Mouse (Mus musculus): ENCODE data around the gene Slc16a12. TPM values are rescaled to one million over a fixed set of nuclear protein-coding genes. Genes with fewer than 3 reads are reported as not detected.
A peak's percentile ranks its signal among the peaks of the same experiment; 100 is the strongest.

The Slc16a12 gene
- polyA plus RNA-seq, 1 experiment from 2014 or later, result 0.74 TPM

DNA sequence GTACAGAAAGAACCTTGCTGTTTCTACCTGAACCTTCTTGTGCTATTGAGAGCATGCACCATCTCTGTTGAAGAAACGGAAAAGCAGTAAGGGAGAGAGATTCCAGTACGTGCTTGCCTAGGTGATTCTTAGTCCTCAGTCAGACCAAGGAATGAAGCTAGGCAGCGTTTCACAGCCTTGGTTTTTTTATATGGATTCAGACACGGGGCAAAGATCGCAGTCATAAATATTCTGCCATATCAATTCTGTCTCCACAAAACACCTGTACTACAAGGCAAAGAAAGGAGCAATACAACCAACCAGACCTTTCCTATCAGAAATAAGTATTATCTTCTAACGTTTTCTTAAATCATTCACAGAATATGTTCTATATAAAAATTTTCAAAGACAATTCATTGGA is 55.7 kb downstream of the Slc16a12 start:
- ATAC-seq (ENCODE audit: low FRiP score, low TSS enrichment) (no peak), DNase-seq (ENCODE audit: low spot score) (no peak)
- TF ChIP-seq EP300 (optimal IDR thresholded peaks at IDR 0.05), result no peak
- TF ChIP-seq CTCF (IDR thresholded peaks at IDR 0.05; ENCODE audit: low read depth), result no peak
- no peaks in the 10 kb centered on the region for H3K9me3 ChIP-seq (ENCODE audit: control insufficient read depth, low read length)
- H3K4me1 ChIP-seq (replicated peaks; ENCODE audit: control insufficient read depth, insufficient read depth), result no peaks in the 10 kb centered on the region
- no peaks in the 10 kb centered on the region for H3K27me3 ChIP-seq (ENCODE audit: control insufficient read depth, insufficient read depth, low read length)
- H3K4me3 ChIP-seq (ENCODE audit: low read depth, low read length), result no peak overlapping the region
- no peak overlapping the region for H3K9ac ChIP-seq (ENCODE audit: low read length)
- H3K27ac ChIP-seq (replicated peaks), result no peak overlapping the region
- WGBS, result 64% methylated on average over 6 of the region's 6 CpGs
- H3K4me2 ChIP-seq (replicated peaks; ENCODE audit: low read depth), result no peak overlapping the region
- H3K36me3 ChIP-seq (ENCODE audit: control insufficient read depth, insufficient read depth, low read length), result no peaks in the 10 kb centered on the region

DNA sequence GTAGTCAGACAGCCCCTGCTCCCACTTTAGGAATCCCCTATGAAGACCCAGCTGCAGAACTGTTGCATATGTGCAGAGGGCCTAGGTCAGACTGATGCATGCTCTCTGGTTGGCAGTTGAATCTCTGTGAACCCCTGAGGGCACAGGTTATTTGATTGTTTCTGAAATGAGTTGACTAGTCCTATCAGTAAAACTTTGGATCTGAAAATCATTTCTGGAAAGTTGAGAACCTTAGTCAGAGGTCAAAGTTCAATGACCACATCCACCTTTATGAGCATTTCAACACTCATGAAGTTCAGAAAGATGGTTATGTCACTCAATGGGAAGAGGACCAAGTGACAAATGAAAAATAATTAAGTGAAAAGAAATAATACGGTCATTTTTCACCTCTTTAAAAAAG is 61.6 kb downstream of the Slc16a12 start:
- no peak for TF ChIP-seq EP300 (optimal IDR thresholded peaks at IDR 0.05)
- no peak for TF ChIP-seq CTCF (IDR thresholded peaks at IDR 0.05; ENCODE audit: low read depth)
- Histone ChIP-seq H3K9me3 (ENCODE audit: control insufficient read depth, low read length) (no peaks in the 10 kb centered on the region), H3K4me2 (replicated peaks; ENCODE audit: low read depth) (no peak overlapping the region), H3K27me3 (ENCODE audit: control insufficient read depth, insufficient read depth, low read length) (no peaks in the 10 kb centered on the region), H3K4me3 (ENCODE audit: low read depth, low read length) (no peak overlapping the region), H3K27ac (replicated peaks) (no peak overlapping the region), H3K9ac (ENCODE audit: low read length) (no peak overlapping the region), H3K4me1 (replicated peaks; ENCODE audit: control insufficient read depth, insufficient read depth) (no peaks in the 10 kb centered on the region), H3K36me3 (ENCODE audit: control insufficient read depth, insufficient read depth, low read length) (no peaks in the 10 kb centered on the region)
- WGBS, result 100% methylated on average over 1 of the region's 1 CpGs
- ATAC-seq (ENCODE audit: low FRiP score, low TSS enrichment), result no peak
- DNase-seq (ENCODE audit: low spot score), result no peak

GRCm38 (mm10) chr19:34684857-34685256 is 62.2 kb downstream of the Slc16a12 start:
- DNase-seq (ENCODE audit: low spot score), result peak; percentile 58
- no peak overlapping the region for H3K9ac ChIP-seq (ENCODE audit: low read length)
- H3K36me3 ChIP-seq (ENCODE audit: control insufficient read depth, insufficient read depth, low read length), result no peaks in the 10 kb centered on the region
- H3K4me1 ChIP-seq (replicated peaks; ENCODE audit: control insufficient read depth, insufficient read depth), result no peaks in the 10 kb centered on the region
- H3K27me3 ChIP-seq (ENCODE audit: control insufficient read depth, insufficient read depth, low read length), result no peaks in the 10 kb centered on the region
- peak; percentile 61; the same call in 1 of the 2 replicates for ATAC-seq (ENCODE audit: low FRiP score, low TSS enrichment)
- 55% methylated on average over 1 of the region's 1 CpGs for WGBS
- H3K4me3 ChIP-seq (ENCODE audit: low read depth, low read length), result no peak overlapping the region
- no peak overlapping the region for H3K27ac ChIP-seq (replicated peaks)
- TF ChIP-seq EP300 (optimal IDR thresholded peaks at IDR 0.05), result no peak
- peak; percentile 80 for TF ChIP-seq CTCF (IDR thresholded peaks at IDR 0.05; ENCODE audit: low read depth)
- no peaks in the 10 kb centered on the region for H3K9me3 ChIP-seq (ENCODE audit: control insufficient read depth, low read length)
- no peak overlapping the region for H3K4me2 ChIP-seq (replicated peaks; ENCODE audit: low read depth)

- TF ChIP-seq CTCF (IDR thresholded peaks at IDR 0.05; ENCODE audit: low read depth) (no peak), EP300 (optimal IDR thresholded peaks at IDR 0.05) (no peak)
- ATAC-seq (ENCODE audit: low FRiP score, low TSS enrichment) (no peak), DNase-seq (ENCODE audit: low spot score) (no peak)
- no peaks in the 10 kb centered on the region for H3K4me1 ChIP-seq (replicated peaks; ENCODE audit: control insufficient read depth, insufficient read depth)
- no peak overlapping the region for H3K27ac ChIP-seq (replicated peaks)
- H3K9me3 ChIP-seq (ENCODE audit: control insufficient read depth, low read length), result no peaks in the 10 kb centered on the region
- H3K27me3 ChIP-seq (ENCODE audit: control insufficient read depth, insufficient read depth, low read length), result no peaks in the 10 kb centered on the region
- no peak overlapping the region for H3K4me3 ChIP-seq (ENCODE audit: low read depth, low read length)
- 88% methylated on average over 4 of the region's 4 CpGs for WGBS
- no peak overlapping the region for H3K9ac ChIP-seq (ENCODE audit: low read length)
- no peaks in the 10 kb centered on the region for H3K36me3 ChIP-seq (ENCODE audit: control insufficient read depth, insufficient read depth, low read length)
- no peak overlapping the region for H3K4me2 ChIP-seq (replicated peaks; ENCODE audit: low read depth)
These were observed 68.7 kb downstream of the Slc16a12 start for GRCm38 (mm10) chr19:34678428-34678827.

- H3K9me3 ChIP-seq (ENCODE audit: control insufficient read depth, low read length), result no peaks in the 10 kb centered on the region
- H3K9ac ChIP-seq (ENCODE audit: low read length), result no peak overlapping the region
- no peaks in the 10 kb centered on the region for H3K36me3 ChIP-seq (ENCODE audit: control insufficient read depth, insufficient read depth, low read length)
- ATAC-seq (ENCODE audit: low FRiP score, low TSS enrichment) (no peak), DNase-seq (ENCODE audit: low spot score) (peak; percentile 31)
- no peaks in the 10 kb centered on the region for H3K27me3 ChIP-seq (ENCODE audit: control insufficient read depth, insufficient read depth, low read length)
- H3K4me3 ChIP-seq (ENCODE audit: low read depth, low read length), result no peak overlapping the region
- H3K4me2 ChIP-seq (replicated peaks; ENCODE audit: low read depth), result no peak overlapping the region
- no peaks in the 10 kb centered on the region for H3K4me1 ChIP-seq (replicated peaks; ENCODE audit: control insufficient read depth, insufficient read depth)
- TF ChIP-seq CTCF (IDR thresholded peaks at IDR 0.05; ENCODE audit: low read depth) (no peak), EP300 (optimal IDR thresholded peaks at IDR 0.05) (no peak)
- H3K27ac ChIP-seq (replicated peaks), result no peak overlapping the region
- 35% methylated on average over 7 of the region's 7 CpGs for WGBS
These were observed 73.6 kb downstream of the Slc16a12 start for GRCm38 (mm10) chr19:34673476-34673875.

- H3K4me2 ChIP-seq (replicated peaks; ENCODE audit: low read depth), result no peak overlapping the region
- H3K9ac ChIP-seq (ENCODE audit: low read length), result no peak overlapping the region
- H3K4me1 ChIP-seq (replicated peaks; ENCODE audit: control insufficient read depth, insufficient read depth), result no peaks in the 10 kb centered on the region
- H3K4me3 ChIP-seq (ENCODE audit: low read depth, low read length), result no peak overlapping the region
- TF ChIP-seq EP300 (optimal IDR thresholded peaks at IDR 0.05) (no peak), CTCF (IDR thresholded peaks at IDR 0.05; ENCODE audit: low read depth) (peak; percentile 94)
- ATAC-seq (ENCODE audit: low FRiP score, low TSS enrichment) (no peak), DNase-seq (ENCODE audit: low spot score) (peak; percentile 68)
- no peaks in the 10 kb centered on the region for H3K36me3 ChIP-seq (ENCODE audit: control insufficient read depth, insufficient read depth, low read length)
- no peaks in the 10 kb centered on the region for H3K9me3 ChIP-seq (ENCODE audit: control insufficient read depth, low read length)
- WGBS, result under 1% methylated on average over 5 of the region's 5 CpGs
- no peaks in the 10 kb centered on the region for H3K27me3 ChIP-seq (ENCODE audit: control insufficient read depth, insufficient read depth, low read length)
- no peak overlapping the region for H3K27ac ChIP-seq (replicated peaks)
These were observed 81.0 kb downstream of the Slc16a12 start for GRCm38 (mm10) chr19:34666127-34666526.

Measured in stomach, postnatal 0 days (tissue).